Mouse (Mus musculus) small intestine, adult 2 months (tissue): ENCODE data around the gene Tma7. TPM values are rescaled to one million over a fixed set of nuclear protein-coding genes. Genes with fewer than 3 reads are reported as not detected.
A peak's percentile ranks its signal among the peaks of the same experiment; 100 is the strongest.

Experiments
- H3K27ac ChIP-seq: fragments of 200-500 bp; 2 replicates; pipeline ENCODE4 v1.5.1; 2012; ENCODE audit warnings: low read depth, low read length, control low read depth, inconsistent platforms; ENCODE audit not compliant: insufficient read depth
- H3K27me3 ChIP-seq: fragments of 200-500 bp; 2 replicates; pipeline ENCODE4 v1.6.1; 2012; ENCODE audit warnings: mild to moderate bottlenecking, moderate library complexity, low read length, inconsistent platforms; ENCODE audit not compliant: control insufficient read depth, insufficient read depth
- H3K36me3 ChIP-seq: fragments of 200-500 bp; 2 replicates; pipeline ENCODE4 v1.6.1; 2012; ENCODE audit warnings: mild to moderate bottlenecking, low read length, control low read depth, inconsistent platforms; ENCODE audit not compliant: control insufficient read depth, insufficient read depth
- H3K4me1 ChIP-seq: fragments of 200-500 bp; 2 replicates; pipeline ENCODE4 v1.6.1; 2012; ENCODE audit warnings: low read length, inconsistent platforms, mixed read lengths; ENCODE audit not compliant: control insufficient read depth, insufficient read depth, insufficient read length
- H3K4me3 ChIP-seq: fragments of 200-500 bp; 2 replicates; pipeline ENCODE4 v1.5.1; 2012; ENCODE audit warnings: low read depth, mild to moderate bottlenecking, control low read depth, inconsistent platforms, low read length, moderate library complexity
- CTCF ChIP-seq: fragments of 200-500 bp; IDR thresholded peaks from 2 replicates; pipeline ENCODE4 v1.5.1; 2012; ENCODE audit warnings: low read depth, mild to moderate bottlenecking, control low read depth, inconsistent platforms, low read length, moderate library complexity, mixed read lengths; ENCODE audit not compliant: insufficient replicate concordance, insufficient read length; ENCODE audit errors: extremely low read depth
- POLR2A ChIP-seq: fragments of 200-500 bp; IDR thresholded peaks from 2 replicates; pipeline ENCODE4 v1.6.1; 2012; ENCODE audit warnings: low read depth, mild to moderate bottlenecking, control low read depth, inconsistent platforms, low read length, moderate library complexity
- WGBS: fragments of 180-500 bp; shearing (Covaris S2); methylation state at CpG from one replicate; pipeline ENCODE4 v1.1.7; 2018; 5-methylcytosine and 5-hydroxymethylcytosine counted together
- polyA plus RNA-seq: library from polyadenylated mRNA; depleted of rRNA; stranded (reverse); fragments of >200 nt; gene quantifications from 2 replicates; pipeline ENCODE4 v1.2.3, GENCODE M21; 2012

The Tma7 gene
- polyA plus RNA-seq, 1 experiment = 1.6 TPM

- Histone ChIP-seq H3K27ac (peak overlapping the region; percentile 39), H3K4me1 (peaks cover 8% of the 10 kb centered on the region), H3K27me3 (no peaks in the 10 kb centered on the region), H3K4me3 (peak overlapping the region; percentile 40), H3K36me3 (0 out of 2 replicates have a peak, but pooled peaks cover 2% of the 10 kb centered on the region)
- 61% methylated on average over 9 of the region's 9 CpGs for WGBS
- TF ChIP-seq CTCF (no peak), POLR2A (no peak; the same call in 1 of the 2 replicates)
Observed at GRCm38 (mm10) chr9:109049996-109050673, 32.3 kb downstream of the Tma7 start.

- Histone ChIP-seq H3K27me3 (no peaks in the 10 kb centered on the region), H3K4me3 (no peak overlapping the region), H3K4me1 (peaks cover 6% of the 10 kb centered on the region), H3K27ac (peak overlapping the region; percentile 39; the same call in 1 of the 2 replicates), H3K36me3 (0 out of 2 replicates have a peak, but pooled peaks cover 2% of the 10 kb centered on the region)
- TF ChIP-seq POLR2A = no peak
- TF ChIP-seq CTCF = no peak
- WGBS = 75% methylated on average over 7 of the region's 7 CpGs
Observed at GRCm38 (mm10) chr9:109049316-109049715, 33.1 kb downstream of the Tma7 start.

- TF ChIP-seq CTCF = peak; percentile 77; the same call in 1 of the 2 replicates
- TF ChIP-seq POLR2A = no peak
- peaks cover 6% of the 10 kb centered on the region; the same call in 1 of the 2 replicates for H3K4me1 ChIP-seq
Observed at GRCm38 (mm10) chr9:109046306-109046705, 36.1 kb downstream of the Tma7 start.

GRCm38 (mm10) chr9:109041351-109041750 is 41.0 kb downstream of the Tma7 start:
- H3K4me3 ChIP-seq = no peak overlapping the region
- TF ChIP-seq CTCF (no peak), POLR2A (no peak)
- H3K4me1 ChIP-seq = peaks cover 11% of the 10 kb centered on the region; the same call in 1 of the 2 replicates
- no peaks in the 10 kb centered on the region for H3K27me3 ChIP-seq
- H3K36me3 ChIP-seq = 0 out of 2 replicates have a peak, but pooled peaks cover 1% of the 10 kb centered on the region
- 70% methylated on average over 7 of the region's 7 CpGs for WGBS
- no peak overlapping the region for H3K27ac ChIP-seq

More at GRCm38 (mm10) chr9:109046306-109046705, 36.1 kb downstream of the Tma7 start:
- Histone ChIP-seq H3K27ac (no peak overlapping the region), H3K4me3 (no peak overlapping the region), H3K27me3 (no peaks in the 10 kb centered on the region), H3K36me3 (0 out of 2 replicates have a peak, but pooled peaks cover 3% of the 10 kb centered on the region)
- 40% methylated on average over 5 of the region's 5 CpGs for WGBS

- TF ChIP-seq POLR2A (0 out of 2 replicates have a peak, but pooled peaks have one; percentile 16), CTCF (no peak)
- 14% methylated on average over 6 of the region's 6 CpGs for WGBS
- Histone ChIP-seq H3K4me1 (peaks cover 11% of the 10 kb centered on the region; the same call in 1 of the 2 replicates), H3K27ac (no peak overlapping the region), H3K4me3 (no peak overlapping the region), H3K36me3 (0 out of 2 replicates have a peak, but pooled peaks cover 1% of the 10 kb centered on the region), H3K27me3 (no peaks in the 10 kb centered on the region)
Observed at GRCm38 (mm10) chr9:109040906-109041305, 41.5 kb downstream of the Tma7 start.

- Histone ChIP-seq H3K27ac (no peak overlapping the region), H3K4me3 (no peak overlapping the region), H3K4me1 (peaks cover 11% of the 10 kb centered on the region; the same call in 1 of the 2 replicates), H3K27me3 (no peaks in the 10 kb centered on the region), H3K36me3 (0 out of 2 replicates have a peak, but pooled peaks cover 1% of the 10 kb centered on the region)
- TF ChIP-seq CTCF (no peak), POLR2A (no peak)
- 47% methylated on average over 8 of the region's 8 CpGs for WGBS
Observed at GRCm38 (mm10) chr9:109040216-109040615, 42.2 kb downstream of the Tma7 start.

- H3K4me3 ChIP-seq = peak overlapping the region; percentile 92
- TF ChIP-seq POLR2A (no peak), CTCF (no peak)
- no peaks in the 10 kb centered on the region for H3K27me3 ChIP-seq
- H3K4me1 ChIP-seq = peaks cover 11% of the 10 kb centered on the region; the same call in 1 of the 2 replicates
- 0 out of 2 replicates have a peak, but pooled peaks cover 1% of the 10 kb centered on the region for H3K36me3 ChIP-seq
- WGBS = 66% methylated on average over 4 of the region's 4 CpGs
- H3K27ac ChIP-seq = no peak overlapping the region
Observed at GRCm38 (mm10) chr9:109039681-109040080, 42.7 kb downstream of the Tma7 start.
